Mouse (Mus musculus): ENCODE data around the gene Mreg.

Mreg gene

DNA sequence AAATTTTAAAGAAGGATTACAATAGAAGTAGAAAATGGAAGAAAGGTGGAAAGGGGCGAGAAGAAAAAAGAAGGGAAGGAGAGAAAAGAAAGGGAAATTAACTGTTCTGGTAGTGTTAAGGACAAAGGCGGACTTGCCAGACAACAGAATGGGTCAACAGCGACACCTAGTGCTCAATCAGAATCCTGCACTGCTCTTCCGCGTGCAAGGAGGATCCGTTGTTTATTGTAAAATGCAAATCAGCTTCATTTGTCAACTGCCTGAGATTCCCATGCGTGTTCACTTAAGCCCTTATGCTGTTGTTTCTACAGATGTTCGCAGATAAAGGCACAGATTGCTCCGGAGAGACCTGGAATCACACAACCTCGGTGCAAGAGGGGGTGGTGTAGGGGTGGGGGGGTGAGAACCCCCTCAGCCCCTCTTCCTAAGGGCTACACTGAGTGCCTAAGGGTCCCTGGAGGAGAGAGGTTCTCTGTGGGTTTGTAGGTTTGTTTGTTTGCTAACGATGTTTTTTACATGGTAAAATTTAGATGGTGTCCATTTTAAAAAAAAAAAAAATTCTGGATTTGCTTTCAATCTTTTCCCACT lies 70.1 kb downstream of the Mreg start:
- DNase-seq (ENCODE audit: low read depth in 2 of 2, low spot score in 2 of 2) = peak in 1 of 2 experiments; percentile 14

DNA sequence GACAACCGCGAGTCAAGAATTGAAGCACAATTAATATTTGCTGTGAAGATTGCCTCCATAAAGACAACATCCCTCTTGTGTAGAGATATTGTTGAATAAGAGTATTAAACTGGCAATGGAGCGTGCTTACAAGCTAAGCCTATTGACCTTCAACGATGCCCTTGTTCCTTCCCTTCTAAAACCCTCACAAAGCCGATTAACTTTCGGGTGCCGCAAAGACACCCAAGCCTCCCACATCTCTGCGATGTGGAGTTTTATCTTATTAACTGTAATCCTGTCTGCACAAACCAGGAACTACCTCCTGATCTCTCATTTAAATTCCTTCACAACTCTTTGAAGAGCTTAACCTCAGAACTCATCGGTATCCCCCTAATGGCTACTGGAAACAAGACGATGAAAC lies 76.0 kb downstream of the Mreg start:
- no peak for DNase-seq (ENCODE audit: low read depth in 2 of 2, low spot score in 2 of 2)

DNA sequence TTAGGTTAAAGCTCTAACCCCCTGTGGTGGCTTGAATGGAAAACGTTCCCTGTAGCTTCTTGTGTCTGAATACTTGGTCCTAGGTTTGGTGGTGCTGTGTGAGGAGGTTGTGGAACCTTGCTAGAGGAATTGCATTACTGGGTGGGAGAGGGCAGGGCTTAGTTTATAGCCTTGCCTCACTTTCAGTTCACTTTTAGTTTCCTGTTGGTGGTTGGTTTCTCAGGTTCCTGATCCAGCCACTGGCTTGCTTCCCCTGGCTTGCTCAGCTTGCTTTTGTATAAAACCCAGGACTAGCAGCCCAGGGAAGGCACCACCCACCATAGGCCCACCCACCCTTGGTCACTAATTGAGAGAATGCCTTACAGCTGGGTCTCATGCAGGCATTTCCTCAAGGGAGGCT lies 77.6 kb downstream of the Mreg start:
- DNase-seq (ENCODE audit: low read depth in 2 of 2, low spot score in 2 of 2) = no peak

DNA sequence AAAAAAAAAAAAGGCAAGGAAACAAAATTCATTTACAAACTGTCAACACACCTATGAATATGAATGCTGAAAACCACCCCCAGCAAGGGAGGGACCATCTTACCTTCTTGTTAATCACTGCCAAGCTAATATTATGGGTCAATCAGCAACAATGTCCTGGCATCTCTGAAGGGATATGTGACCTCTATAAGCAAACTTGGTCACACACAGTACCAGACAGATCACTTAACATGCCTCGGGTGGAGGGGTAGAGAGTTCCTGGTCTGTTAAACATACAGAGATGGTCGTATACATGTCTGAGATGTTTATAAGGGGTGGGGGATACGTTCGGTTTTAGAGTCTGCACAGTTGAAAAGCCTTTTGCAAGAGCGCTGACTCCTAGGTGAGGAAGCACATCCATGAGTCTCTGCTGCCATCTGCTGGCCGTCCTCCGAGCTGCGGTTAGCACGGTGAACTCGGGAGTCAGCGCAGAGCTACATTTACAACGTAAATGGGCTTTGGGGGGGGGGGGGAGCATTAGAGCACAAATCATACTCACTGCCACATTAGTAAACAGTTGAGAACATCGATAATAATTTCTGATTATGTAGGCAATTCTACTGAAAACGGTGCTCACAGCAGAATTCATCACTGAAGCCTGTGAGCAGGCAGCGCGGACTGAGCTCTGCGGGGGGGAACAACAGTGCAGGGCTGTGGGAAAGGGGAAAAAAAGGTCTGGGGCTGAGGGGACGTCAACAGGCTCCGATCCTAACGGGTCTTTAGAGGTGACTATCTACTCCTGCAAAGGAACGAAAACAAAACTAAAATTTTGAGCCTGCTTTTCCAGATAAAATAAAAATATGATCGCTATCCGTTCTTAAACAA lies 88.4 kb downstream of the Mreg start:
- peak; percentile 53 to 60 for DNase-seq (ENCODE audit: low read depth in 2 of 2, low spot score in 2 of 2)

- no peak for DNase-seq (ENCODE audit: low read depth in 2 of 2, low spot score in 2 of 2)
Measured at GRCm38 (mm10) chr1:72121608-72122185, 90.4 kb downstream of the Mreg start.

GRCm38 (mm10) chr1:72119981-72120380 lies 92.1 kb downstream of the Mreg start:
- no peak for DNase-seq (ENCODE audit: low read depth in 2 of 2, low spot score in 2 of 2)

GRCm38 (mm10) chr1:72114206-72114605 lies 97.9 kb downstream of the Mreg start:
- DNase-seq (ENCODE audit: low read depth in 2 of 2, low spot score in 2 of 2) = no peak
